Mouse (Mus musculus) forebrain, embryonic 11.5 days (tissue): Measurements from ENCODE around the gene Pip5k1b. TPM values are rescaled to one million over a fixed set of nuclear protein-coding genes. Genes with fewer than 3 reads are reported as not detected.

Experiments
- ATAC-seq: fragments of 200-750 bp; cut with Nextera tagmentation; replicated peaks from 2 replicates; pipeline ENCODE4 v1.8.0; 2017; ENCODE audit warnings: moderate TSS enrichment; ENCODE audit not compliant: low FRiP score
- DNase-seq: peaks from one replicate; pipeline ENCODE4 v3.0.0-alpha.2; 2017; ENCODE audit warnings: low spot score
- H3K27ac ChIP-seq: fragments of 300-500 bp; sonication (generic); 2 replicates; pipeline ENCODE4 v1.5.1; 2014; ENCODE audit warnings: low read depth, low read length
- H3K27me3 ChIP-seq: fragments of 300-500 bp; sonication (generic); 2 replicates; pipeline ENCODE4 v1.6.1; 2014; ENCODE audit warnings: mild to moderate bottlenecking, low read length, mixed read lengths; ENCODE audit not compliant: control insufficient read depth, insufficient read depth
- H3K36me3 ChIP-seq: fragments of 300-500 bp; sonication (generic); 2 replicates; pipeline ENCODE4 v1.6.1; 2014; ENCODE audit warnings: mild to moderate bottlenecking, low read length, moderate library complexity, mixed read lengths; ENCODE audit not compliant: control insufficient read depth, insufficient read depth
- H3K4me1 ChIP-seq: fragments of 300-500 bp; sonication (generic); replicated peaks from 2 replicates; pipeline ENCODE4 v1.6.1; 2014; ENCODE audit warnings: low read length, mixed read lengths; ENCODE audit not compliant: control insufficient read depth, insufficient read depth
- H3K4me2 ChIP-seq: fragments of 300-500 bp; sonication (generic); 2 replicates; pipeline ENCODE4 v1.6.1; 2014; ENCODE audit warnings: low read depth, mild to moderate bottlenecking, low read length, moderate library complexity, mixed read lengths; ENCODE audit not compliant: severe bottlenecking
- H3K4me3 ChIP-seq: fragments of 300-500 bp; sonication (generic); 2 replicates; pipeline ENCODE4 v1.5.1; 2014; ENCODE audit warnings: low read depth, low read length
- H3K9ac ChIP-seq: fragments of 300-500 bp; sonication (generic); 2 replicates; pipeline ENCODE4 v1.6.1; 2014; ENCODE audit warnings: low read length
- H3K9me3 ChIP-seq: fragments of 300-500 bp; sonication (generic); 2 replicates; pipeline ENCODE4 v1.6.1; 2016; ENCODE audit warnings: low read length, mixed read lengths; ENCODE audit not compliant: control insufficient read depth
- WGBS: fragments of 180-500 bp; shearing (Covaris S2); extraction: QIAGEN DNeasy Blood & Tissue Kit; methylation state at CpG from one replicate; pipeline ENCODE4 v1.1.7; 2014; 5-methylcytosine and 5-hydroxymethylcytosine counted together
- polyA plus RNA-seq: library from polyadenylated mRNA; unstranded; fragments of >200 nt; fragmentation: Nextera tagmentation; extraction: Ambion mirVana; gene quantifications from 2 replicates; pipeline ENCODE4 v1.2.1, GENCODE M21; 2014

The Pip5k1b gene
- polyA plus RNA-seq, 1 experiment from 2014 or later, result 2.2 TPM

DNA sequence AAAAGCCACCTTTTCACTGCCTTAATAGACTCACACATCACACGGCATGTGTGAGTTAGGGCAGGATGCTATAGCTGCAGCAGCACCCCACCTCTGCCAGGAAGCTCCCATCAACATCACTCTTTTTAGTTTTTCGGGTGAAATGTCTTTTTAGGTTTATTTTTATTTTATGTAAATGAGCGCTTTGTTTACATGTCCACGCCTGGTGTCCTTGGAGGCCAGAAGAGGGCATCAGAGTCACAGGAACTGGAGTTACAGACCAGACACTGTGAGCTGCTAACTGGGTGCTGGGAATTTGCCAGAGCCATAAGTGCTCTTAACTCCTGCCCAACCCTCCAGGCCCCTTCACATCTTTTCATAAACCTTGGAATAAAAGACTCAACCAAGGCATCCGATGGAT is 249.3 kb downstream of the Pip5k1b start:
- DNase-seq (no peak), ATAC-seq (no peak)
- peaks cover 12% of the 10 kb centered on the region for H3K4me1 ChIP-seq
- H3K4me3 ChIP-seq, result no peak overlapping the region
- no peaks in the 10 kb centered on the region for H3K27me3 ChIP-seq
- H3K9ac ChIP-seq, result no peak overlapping the region
- 93% methylated on average over 5 of the region's 5 CpGs for WGBS
- H3K36me3 ChIP-seq, result no peaks in the 10 kb centered on the region
- no peak overlapping the region for H3K4me2 ChIP-seq
- H3K27ac ChIP-seq, result no peak overlapping the region
- no peaks in the 10 kb centered on the region for H3K9me3 ChIP-seq

DNA sequence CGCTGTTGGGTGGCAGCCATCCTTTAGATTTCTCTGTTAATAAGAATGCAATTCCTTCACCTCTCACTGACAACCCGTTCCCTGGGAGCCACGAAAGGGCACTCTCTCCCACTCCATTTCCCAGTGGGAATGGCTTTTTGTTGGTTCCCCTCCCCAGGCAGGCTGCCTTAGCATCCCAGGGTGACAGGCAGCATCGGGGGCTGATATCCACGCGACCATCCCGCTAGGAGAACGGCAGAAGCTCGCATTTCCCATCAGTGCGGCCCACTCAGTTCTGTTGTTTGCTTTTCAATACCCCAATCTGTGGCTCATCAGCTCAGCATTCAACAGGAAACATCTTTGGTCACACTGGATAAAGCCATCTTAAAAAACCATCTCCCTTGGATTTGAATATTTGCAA is 253.5 kb downstream of the Pip5k1b start:
- no peak for DNase-seq
- no peaks in the 10 kb centered on the region for H3K36me3 ChIP-seq
- H3K9ac ChIP-seq, result no peak overlapping the region
- H3K4me1 ChIP-seq, result peaks cover 5% of the 10 kb centered on the region; the same call in 1 of the 2 replicates
- WGBS, result 44% methylated on average over 10 of the region's 10 CpGs
- no peak for ATAC-seq
- no peak overlapping the region for H3K4me3 ChIP-seq
- H3K4me2 ChIP-seq, result no peak overlapping the region
- H3K27ac ChIP-seq, result no peak overlapping the region
- no peaks in the 10 kb centered on the region for H3K27me3 ChIP-seq
- H3K9me3 ChIP-seq, result no peaks in the 10 kb centered on the region

DNA sequence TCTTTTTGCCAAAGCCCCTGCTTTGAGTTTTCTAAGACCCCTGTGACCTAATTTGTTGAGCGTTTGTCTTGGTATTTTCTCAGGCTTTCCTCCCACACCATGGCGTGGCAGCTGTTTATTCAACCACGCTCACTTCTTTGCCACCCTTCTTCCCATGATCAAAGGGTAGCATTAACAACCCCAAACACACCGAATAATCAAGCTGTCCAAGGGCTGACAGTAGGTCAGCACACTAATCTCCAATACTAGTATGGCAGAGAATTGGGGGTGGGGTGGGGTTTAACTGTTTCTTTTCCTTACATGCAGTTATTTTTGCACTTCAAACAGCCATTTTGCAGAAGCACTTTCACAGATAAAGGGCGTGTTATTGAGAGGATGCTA is 253.9 kb downstream of the Pip5k1b start:
- H3K36me3 ChIP-seq, result no peaks in the 10 kb centered on the region
- no peak overlapping the region; the same call in 1 of the 2 replicates for H3K9ac ChIP-seq
- peaks cover 5% of the 10 kb centered on the region; the same call in 1 of the 2 replicates for H3K4me1 ChIP-seq
- no peaks in the 10 kb centered on the region for H3K9me3 ChIP-seq
- H3K27ac ChIP-seq, result no peak overlapping the region
- 15% methylated on average over 5 of the region's 5 CpGs for WGBS
- no peak overlapping the region for H3K4me2 ChIP-seq
- no peaks in the 10 kb centered on the region for H3K27me3 ChIP-seq
- DNase-seq (no peak), ATAC-seq (no peak)
- H3K4me3 ChIP-seq, result no peak overlapping the region

DNA sequence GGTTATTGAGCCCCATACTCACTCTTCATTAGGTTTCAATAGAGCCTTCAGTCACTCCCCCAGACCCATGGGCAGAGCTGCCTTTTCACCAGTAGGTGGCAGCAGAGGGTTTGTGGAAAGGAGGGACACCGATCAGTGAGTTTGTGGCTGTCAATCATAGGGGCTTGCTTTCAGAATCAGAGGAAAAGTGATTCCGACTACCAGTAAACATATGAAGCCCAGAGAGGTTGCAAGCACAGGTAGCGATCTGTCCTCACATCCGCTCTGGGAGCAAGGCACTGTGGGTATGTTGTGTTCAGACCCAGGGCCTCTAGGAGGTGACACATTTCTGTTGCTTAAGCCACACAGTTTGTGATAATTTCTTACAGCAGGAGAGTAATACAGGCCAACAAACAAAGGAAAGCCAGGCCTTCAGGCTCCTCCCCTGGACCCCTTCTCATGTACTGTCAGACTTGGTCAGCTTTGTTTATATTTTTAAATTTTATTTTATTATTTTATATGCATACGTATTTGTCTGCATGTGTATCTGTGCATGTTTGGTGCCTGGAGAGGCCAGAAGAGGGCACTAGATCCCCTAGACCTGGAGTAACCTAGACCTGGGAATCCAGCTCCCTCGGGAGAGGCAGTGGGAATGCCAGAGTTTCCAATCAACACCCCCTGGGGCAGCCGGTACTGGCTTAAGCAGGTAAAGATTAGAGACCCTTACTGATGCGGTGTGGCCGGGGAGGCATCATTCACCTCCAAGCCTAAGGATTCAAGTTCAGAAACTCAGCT is 254.5 kb downstream of the Pip5k1b start:
- 2% methylated on average over 9 of the region's 9 CpGs for WGBS
- ATAC-seq, result peak; percentile 88

DNA sequence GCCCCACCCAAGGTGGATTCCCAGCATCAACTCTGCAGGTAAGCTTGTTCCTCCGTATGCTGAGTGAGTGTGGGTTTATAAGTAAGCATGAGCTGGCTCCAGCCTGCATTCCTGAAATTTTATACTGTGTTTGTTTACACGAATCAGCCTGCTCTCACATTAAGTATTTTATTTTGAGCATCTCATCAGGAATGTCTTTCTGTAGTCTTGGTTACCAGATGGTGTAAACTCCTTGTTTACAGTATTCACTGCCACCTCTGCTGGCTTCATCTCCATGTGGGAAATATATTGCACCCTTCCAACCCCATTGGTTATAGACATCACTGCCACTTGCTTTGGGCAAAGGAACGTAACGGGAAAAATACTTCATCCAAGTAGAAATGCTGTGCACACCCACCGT is 262.1 kb downstream of the Pip5k1b start:
- no peaks in the 10 kb centered on the region for H3K4me1 ChIP-seq
- no peaks in the 10 kb centered on the region for H3K9me3 ChIP-seq
- H3K36me3 ChIP-seq, result no peaks in the 10 kb centered on the region
- H3K4me3 ChIP-seq, result no peak overlapping the region
- WGBS, result 84% methylated on average over 5 of the region's 5 CpGs
- no peak overlapping the region for H3K4me2 ChIP-seq
- DNase-seq (peak; percentile 32), ATAC-seq (no peak)
- H3K27me3 ChIP-seq, result no peaks in the 10 kb centered on the region
- H3K27ac ChIP-seq, result no peak overlapping the region
- no peak overlapping the region for H3K9ac ChIP-seq

More for the DNA sequence above, 254.5 kb downstream of the Pip5k1b start:
- no peaks in the 10 kb centered on the region for H3K27me3 ChIP-seq
- DNase-seq, result peak; percentile 87
- peak overlapping the region; percentile 22 for H3K4me3 ChIP-seq
- H3K27ac ChIP-seq, result no peak overlapping the region
- no peaks in the 10 kb centered on the region for H3K9me3 ChIP-seq
- peak overlapping the region; percentile 48 for H3K4me2 ChIP-seq
- H3K36me3 ChIP-seq, result no peaks in the 10 kb centered on the region
- no peak overlapping the region; the same call in none of the 2 replicates for H3K9ac ChIP-seq
- H3K4me1 ChIP-seq, result peaks cover 5% of the 10 kb centered on the region; the same call in 1 of the 2 replicates

DNA sequence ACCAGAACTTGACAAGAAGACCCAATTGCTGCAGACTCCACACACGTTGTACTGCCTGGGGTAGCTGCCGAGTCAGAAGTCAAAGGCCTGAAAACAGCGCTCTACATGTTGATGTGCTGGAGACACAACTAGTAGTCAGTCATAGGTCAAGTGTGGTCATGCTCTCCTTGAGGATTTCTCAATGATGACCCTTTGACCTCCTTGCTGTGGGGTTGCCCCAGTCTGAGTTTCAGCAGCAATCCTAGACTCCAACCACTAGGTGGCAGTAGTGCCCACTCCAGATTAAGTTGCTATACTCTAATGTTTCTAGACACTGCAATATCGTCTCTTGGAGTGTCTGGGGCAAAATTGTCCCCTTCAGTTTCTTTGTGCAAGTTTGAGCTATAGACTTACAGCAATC is 271.5 kb downstream of the Pip5k1b start:
- H3K36me3 ChIP-seq, result no peaks in the 10 kb centered on the region
- no peak overlapping the region for H3K4me3 ChIP-seq
- DNase-seq (peak; percentile 70), ATAC-seq (no peak)
- H3K27ac ChIP-seq, result no peak overlapping the region
- no peak overlapping the region for H3K4me2 ChIP-seq
- no peaks in the 10 kb centered on the region for H3K9me3 ChIP-seq
- H3K27me3 ChIP-seq, result no peaks in the 10 kb centered on the region
- H3K9ac ChIP-seq, result no peak overlapping the region
- H3K4me1 ChIP-seq, result peaks cover 2% of the 10 kb centered on the region; the same call in 1 of the 2 replicates
- WGBS, result 59% methylated on average over 4 of the region's 4 CpGs

DNA sequence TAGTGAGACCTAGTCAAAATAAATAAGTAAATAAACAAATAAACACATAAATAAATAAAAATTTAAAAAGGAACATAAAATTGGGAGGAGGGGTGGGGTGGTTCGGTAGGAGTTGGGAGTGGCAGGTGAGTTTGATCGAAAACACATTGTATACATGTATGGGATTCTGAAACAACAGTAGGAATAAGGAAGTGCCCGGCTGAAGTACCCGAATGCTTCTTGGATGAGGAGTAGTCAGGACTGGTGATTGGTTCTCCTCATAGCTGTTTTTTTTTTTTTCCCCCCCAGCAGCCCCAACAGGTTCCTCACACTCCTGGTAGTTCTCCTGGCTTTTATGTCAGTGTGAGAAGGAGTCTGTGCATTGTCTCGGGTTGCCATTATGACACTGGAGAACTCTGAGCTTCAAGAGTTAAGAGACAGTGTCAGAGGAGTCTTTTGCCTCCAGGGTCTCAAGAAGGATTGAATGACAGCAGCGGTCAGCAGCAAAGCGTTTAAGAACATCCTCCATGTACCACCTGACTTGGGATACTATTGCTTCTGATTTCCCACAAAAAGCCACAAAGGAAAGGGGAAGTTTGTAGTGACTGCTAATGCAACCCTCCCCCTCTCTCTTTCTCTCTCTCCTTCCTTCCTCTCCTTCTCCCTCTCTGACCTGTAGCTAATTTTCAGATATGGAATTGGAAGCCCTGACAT is 274.2 kb downstream of the Pip5k1b start:
- H3K27ac ChIP-seq, result no peak overlapping the region
- peaks cover 4% of the 10 kb centered on the region; the same call in 1 of the 2 replicates for H3K4me1 ChIP-seq
- H3K27me3 ChIP-seq, result no peaks in the 10 kb centered on the region
- H3K9me3 ChIP-seq, result no peaks in the 10 kb centered on the region
- 63% methylated on average over 7 of the region's 7 CpGs for WGBS
- peak overlapping the region; percentile 58; the same call in 1 of the 2 replicates for H3K4me3 ChIP-seq
- no peak overlapping the region for H3K9ac ChIP-seq
- ATAC-seq, result 0 out of 2 replicates have a peak, but pooled peaks have one; percentile 8
- H3K4me2 ChIP-seq, result peak overlapping the region; percentile 79; the same call in 1 of the 2 replicates
- no peaks in the 10 kb centered on the region for H3K36me3 ChIP-seq
- DNase-seq, result no peak

DNA sequence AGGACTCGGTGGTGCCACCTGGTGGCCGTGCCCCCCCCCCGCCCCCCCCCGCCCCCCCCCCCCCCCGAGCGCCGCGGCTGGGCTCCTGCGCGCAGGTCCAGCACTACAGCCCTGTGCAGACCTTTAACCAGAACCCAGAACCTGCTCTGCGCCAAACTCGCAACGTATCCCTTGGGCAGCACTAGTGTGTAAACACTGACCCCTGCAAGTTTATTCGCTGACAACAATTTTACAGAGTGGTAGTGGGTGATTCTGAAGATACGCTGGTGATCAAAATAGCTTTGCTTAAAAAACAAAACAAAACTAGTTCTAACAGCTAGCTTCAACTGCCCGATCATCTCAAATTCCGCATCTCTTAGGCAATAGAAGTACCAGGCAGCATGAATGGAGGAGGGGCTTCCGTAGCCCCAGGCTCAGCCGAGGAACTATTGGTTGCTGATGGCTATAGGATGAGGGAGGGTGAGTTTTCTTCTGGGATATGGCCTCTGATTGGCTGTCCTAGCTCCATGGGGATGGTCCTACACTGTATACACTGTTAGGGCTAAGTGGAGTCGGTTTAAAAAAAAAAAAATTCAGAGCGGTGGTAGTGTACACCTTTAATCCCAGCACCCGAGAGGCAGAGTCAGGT is 275.0 kb downstream of the Pip5k1b start, which contains the start of gene Fxn:
TSS of gene Fxn (minus strand) at position 5 of the 628 bp plus-strand sequence.
- peak; percentile 96 for ATAC-seq
- H3K27ac ChIP-seq, result peak within 1 kb of the TSS; percentile 79
- H3K27me3 ChIP-seq, result no peaks in the 10 kb centered on the region
- peaks cover 4% of the 10 kb centered on the region; the same call in 1 of the 2 replicates for H3K4me1 ChIP-seq
- peak within 1 kb of the TSS; percentile 58 for H3K4me3 ChIP-seq
- no peaks in the 10 kb centered on the region for H3K9me3 ChIP-seq
- 0% methylated on average over 12 of the region's 22 CpGs for WGBS
- DNase-seq, result peak; percentile 85
- peak within 1 kb of the TSS; percentile 81 for H3K9ac ChIP-seq
- no peaks in the 10 kb centered on the region; the same call in 1 of the 2 replicates for H3K36me3 ChIP-seq
- peak within 1 kb of the TSS; percentile 79 for H3K4me2 ChIP-seq
